Mouse (Mus musculus) spleen, adult 12 weeks (tissue): ENCODE results near the gene Kcnj12.

Source experiments
- DNase-seq: peaks from one replicate; pipeline ENCODE4 v3.0.0; 2022; ENCODE audit warnings: low spot score

Kcnj12 gene

DNA sequence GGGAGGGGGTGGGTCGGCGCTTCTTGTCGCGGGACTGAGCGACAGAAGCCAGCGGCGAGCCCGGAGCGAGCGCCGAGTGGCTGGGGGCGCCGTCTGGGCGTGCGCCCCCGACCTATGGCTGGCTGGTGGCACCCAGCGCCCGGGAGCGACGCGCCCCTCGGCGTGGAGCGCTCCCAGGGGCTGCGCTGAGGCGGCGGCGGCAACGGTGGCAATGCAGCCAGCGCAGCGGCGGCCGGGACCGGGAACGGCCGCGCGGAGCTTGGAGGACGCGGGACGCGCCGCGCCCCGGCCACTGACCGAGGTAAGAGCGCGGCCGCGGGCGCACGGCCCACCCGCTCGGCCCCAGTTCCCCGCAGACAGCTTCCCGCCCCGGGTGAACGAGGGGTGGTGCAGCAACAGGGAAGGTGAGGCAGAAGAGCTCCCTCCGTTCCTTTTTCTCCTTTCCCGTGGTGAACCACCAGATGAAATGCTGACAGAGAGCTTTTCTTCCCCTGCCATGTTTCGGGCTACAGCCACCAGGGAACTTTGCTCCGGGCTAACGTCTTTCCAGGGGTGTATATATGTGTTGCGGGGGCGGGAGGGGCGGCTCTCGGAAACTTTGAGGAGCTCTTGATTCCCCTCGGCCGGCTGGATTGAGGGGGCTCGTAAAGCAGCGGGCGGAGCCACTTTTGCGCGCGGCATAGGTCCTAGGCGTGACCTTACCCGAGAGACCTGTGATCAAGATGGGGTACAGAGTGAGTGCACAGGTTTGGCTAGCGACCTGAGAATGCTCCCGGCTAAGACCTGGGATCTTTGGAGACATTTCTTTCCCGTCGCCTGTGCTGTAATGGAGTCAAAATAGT is at the start of gene Kcnj12:
Gene Kcnj12 (plus strand): TSS at position 15 of the 842 bp plus-strand sequence.
- no peak for DNase-seq

DNA sequence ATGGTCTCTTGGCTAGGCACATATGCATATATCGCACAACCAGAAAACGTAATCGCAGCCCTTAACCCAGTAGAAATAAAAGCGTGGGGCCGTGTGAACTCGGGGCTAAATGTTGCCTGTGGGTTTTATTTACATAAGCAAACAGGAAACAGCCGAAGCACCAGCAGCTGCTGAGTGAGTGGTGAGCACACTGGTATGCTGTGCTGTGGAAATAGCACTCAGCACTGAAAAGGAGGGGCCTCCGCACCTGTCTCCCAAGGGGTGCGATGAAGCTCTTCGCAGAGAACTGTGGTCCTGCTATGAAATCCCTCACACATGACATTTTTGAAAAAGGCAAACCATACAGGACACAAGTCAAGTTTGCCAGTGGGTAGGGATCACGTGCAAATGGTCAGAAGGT is 47.3 kb upstream of the Kcnj12 start:
- no peak for DNase-seq

DNA sequence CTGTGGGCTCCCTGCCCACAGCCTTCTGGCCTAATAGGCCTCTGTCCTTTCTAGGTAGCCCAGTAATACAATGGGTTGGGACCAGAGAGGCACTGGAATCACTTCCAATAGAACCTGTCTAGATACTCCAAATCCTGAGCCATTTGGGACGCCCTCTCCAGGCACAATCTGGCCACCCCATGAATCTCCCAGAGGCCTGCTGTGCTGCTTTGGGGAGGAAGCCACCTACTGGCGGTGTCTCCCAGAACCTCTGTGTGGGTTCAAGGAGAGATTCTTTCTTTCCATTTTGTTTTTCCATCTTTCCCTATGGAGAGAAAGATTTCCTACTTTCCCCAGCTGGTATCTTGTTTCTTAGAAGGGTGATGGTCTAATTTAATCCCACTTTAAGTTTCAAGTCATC is 46.1 kb upstream of the Kcnj12 start:
- no peak for DNase-seq

DNA sequence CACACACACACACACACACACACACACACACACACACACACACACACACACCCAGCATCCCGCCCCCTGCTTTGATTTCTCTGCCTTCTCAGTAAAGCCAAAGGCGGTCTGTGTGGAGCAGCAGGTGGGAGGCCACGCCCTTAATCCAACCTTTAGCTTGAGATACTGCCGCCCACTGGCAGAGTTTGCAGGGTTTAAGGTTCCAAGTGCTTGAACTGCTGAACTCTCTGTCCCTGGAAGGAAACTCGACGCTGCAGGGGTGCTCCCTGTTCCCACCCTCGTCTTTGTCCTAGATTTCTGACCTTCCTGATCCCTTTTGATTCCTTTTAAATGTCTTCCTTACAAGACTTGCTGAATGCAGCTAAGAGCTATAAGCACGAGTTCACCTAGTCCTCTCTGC is 45.6 kb upstream of the Kcnj12 start:
- no peak for DNase-seq

DNA sequence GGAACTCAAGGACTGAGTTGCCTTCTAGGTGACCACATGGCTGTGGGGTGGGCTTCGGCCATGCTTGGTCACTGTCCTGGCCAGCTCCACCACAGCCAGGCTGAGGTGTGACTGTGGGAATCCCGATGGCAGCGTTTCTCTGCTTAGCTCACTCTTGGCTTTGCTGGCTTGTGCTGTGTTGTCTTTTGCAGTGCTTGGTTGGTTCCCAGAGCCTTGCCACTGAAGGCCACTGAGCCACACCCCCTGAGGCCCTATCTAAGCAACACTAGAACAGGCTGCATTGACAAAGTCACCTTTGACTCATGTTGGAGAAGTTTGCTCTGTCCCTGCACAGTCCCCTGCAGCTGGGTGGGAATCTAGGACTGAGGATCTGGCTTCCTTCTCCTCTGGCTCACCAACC is 45.2 kb upstream of the Kcnj12 start:
- DNase-seq, result no peak

DNA sequence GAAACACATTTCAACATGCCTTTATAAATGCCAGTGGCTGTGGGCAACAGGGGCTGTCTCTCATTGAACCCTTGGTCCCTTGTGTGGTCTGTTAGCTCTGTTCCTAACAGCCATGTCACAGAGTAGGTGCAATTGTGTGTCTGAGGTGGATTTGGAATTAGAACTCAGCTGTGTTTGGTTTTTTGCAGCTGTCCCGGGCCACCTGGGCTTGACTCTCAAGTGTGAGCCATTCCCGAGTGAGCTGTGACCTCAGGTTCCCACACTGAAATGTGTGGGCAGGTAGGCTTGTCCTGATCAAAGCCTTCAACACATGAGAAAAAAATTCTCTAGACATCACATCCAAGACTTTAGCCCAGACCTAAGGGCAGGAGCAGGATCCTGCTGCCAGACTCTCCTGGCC is 43.7 kb upstream of the Kcnj12 start:
- DNase-seq, result no peak

DNA sequence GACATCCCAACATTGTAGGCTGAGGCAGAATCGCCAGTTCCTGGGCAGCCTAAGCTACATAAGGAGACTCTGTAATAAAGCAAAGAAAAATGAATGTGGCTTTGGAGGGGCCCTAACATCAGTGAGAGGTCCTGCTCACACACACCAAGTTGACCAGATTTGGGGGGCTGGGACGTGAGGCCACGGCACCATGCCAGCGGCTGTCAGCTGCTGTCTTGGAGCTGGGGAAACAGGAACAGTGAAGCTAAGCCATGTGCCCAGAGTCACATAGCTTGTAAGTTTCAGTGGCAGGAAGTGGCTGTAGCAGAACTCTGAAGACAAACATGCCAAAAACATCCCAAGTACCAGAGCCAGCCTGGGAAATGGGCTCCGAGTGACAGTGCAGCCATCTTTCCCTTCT is 42.6 kb upstream of the Kcnj12 start:
- DNase-seq, result no peak

DNA sequence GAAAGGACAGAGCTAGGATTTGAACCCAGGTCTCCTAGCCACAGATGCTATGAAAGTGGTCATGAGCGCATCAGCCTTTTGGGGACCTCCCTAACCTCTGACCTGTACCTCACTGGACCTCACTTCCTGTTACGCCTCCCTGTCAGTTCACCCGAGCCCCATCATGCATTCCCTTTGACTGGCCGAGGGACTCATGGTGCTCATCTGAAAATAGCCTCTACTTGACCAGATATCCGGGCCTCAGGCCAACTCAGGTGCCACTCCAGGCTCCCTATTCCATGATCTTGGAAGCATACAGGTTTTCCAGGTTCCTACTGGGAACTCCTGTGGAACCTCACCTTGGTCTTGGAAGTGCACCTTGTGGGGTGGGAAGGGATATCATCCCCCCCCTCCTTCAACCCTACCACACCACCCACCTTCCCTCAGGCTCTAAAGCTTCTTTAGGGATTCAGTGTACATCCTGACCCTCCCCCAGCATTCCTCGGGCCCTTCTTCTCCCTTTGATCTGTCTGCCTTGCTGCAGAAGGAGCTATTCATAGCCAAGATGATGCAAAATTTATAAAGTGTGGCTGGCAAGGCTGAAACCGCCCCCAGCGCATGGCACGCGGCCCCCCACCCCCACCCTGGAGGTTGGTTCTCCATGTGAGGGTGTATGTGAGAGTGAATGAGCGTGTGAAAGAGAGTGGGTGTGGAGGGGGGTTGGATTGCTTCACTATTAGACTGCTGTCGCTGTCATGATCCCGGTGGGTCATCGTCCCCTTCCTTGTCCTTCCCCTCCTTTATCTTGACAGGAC is 40.5 kb upstream of the Kcnj12 start:
- DNase-seq, result no peak

DNA sequence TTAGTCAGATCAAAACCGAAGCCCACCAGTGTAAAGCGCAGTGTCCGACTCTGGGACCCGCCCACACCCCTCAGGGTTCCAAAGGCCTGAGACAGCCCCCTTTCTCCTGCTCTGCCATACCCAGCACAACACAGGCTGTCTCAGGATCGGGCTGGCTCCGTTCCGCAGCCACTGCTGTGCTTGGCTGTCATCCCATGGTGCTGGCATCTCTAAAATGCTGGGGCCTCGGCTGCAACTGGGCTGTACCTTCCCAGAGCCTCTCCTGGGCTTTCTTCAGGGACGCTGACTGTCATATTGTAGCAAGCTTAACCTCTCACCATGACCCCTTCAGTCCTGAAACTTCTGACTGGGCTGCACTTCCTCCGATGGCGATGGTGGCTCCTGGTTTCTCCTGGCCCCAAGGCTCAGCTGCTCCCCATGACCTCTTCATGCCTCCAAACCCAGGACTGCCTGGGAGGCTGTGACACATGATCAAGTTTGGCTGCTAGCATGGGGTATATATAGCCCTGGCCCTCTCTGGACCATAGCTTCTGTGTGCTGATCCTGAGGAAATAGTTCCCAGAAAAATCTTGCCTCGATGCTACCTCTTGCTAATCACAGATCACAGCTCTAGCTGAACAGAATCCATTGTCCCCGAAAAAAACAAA is 37.3 kb upstream of the Kcnj12 start:
- DNase-seq, result no peak

DNA sequence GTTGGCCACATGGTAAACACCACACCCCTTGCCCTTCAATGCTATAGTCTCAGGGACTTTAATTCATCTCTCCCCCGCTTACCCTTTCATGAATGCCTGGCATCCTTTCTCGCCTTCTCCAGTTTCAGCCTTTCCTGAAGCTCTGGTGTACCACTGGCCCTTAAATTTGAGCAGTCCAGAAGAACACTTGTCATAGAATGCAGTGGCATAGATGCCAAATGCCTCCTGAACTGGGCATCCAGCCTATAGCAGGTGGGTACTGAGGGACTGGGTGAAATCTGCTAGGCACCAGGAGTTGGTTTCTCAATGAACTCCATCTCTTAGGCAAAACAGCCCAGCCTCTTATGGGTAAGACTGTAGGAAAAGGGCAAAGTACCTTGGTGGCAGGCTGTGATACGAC is 31.9 kb upstream of the Kcnj12 start:
- no peak for DNase-seq

DNA sequence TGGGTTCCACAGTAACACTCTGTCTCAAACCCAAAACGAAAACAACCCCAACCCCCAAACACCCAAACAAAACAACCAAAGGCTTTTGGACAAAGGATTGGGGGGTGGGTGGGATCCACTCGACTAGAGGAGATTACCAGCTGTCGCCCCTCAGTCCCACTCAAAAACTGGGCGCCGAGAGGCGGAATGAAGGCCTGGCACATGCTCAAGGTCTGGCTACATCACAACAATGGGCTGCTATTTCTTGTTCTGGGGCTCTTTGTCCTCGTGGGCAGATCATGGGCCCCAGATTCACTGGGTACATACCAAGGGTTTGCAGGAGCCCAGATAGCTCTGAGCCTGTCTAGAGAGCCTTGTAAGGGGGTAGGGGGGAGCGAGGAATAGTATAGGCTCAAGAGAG is 19.6 kb upstream of the Kcnj12 start:
- DNase-seq, result no peak

DNA sequence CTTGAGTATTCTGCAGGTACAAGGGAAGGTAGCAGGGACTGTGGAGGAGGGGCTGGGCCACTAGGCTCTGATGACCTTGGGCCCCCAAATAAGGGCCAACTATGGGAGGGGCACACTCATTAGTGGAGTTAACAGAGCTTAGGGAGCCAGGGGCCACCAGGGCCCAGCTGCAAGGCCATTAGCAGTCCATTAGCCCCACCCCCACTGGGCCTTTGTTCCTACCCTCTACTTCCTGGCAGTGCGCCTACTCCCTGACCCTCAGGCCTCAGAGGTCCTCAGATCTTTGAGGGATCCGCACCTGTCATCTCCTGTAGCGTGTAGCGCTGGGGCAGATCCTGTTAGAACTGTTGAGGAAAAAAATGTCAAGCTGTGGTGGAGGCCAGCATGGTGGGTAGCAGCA is 18.3 kb upstream of the Kcnj12 start:
- no peak for DNase-seq

DNA sequence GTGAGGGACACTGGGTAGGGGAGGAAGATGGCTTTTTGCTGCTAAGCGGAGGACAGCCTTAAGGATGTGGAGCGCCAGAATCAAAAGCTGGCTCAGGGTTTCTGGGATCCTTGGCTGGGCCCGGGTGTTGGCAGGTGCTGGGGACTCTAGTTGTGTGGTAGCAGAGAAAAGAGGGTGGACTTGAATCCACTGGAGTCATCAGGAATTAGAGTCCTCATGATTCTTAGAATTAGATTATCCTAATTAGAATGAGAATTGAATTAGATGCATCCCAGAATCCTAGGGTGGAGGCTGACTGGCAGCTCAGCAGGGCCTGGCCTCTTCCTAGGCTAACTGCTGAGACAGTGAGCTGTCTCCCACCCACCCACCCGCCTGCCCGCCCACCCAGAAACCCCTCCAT is 17.6 kb upstream of the Kcnj12 start:
- DNase-seq, result no peak

DNA sequence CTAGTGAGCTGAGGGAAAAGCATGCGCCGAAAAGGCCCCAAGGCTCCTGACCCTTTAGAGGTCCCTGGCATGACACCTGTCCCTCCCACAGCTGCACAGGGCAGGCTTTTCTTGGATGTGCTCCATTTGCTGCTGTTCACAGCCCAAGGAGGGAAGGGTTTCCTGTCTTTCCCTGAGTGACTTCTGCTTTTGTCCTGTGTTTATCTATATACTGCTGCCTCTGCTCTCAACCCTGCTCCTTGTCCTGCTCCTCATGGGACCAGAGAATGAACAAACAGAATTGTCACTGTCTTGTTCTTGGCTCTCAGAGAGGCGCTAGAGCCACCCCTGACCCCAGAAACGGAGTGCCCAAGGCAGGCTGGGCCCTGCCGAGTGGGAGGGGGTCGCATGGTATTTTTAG is 17.0 kb upstream of the Kcnj12 start:
- no peak for DNase-seq

DNA sequence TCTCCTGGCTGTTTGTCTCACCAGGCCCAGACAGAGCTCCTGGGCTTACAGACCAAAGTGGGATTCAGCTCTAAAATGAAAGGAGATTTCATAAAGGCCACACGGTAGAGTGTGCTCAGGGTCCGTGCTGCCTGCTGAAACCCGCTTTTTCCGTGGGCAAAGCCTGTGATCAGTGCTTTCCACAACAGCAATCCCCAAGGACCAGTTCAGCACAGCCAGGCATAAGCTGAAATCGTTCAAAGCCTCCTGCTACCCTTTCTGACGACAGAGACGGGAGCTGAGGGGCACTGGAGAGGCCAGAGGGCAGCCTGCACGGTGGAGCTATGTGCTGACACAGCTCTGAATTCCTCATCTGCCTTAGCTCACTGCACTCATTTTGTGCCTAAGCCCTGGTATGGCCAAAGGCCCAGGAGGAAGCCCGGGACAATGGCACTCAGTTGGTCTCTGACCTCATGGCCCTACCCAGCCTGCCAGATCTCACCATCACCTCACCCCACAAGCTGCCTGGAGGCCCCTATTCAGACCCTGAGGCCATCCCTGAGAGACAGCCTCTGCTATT is 10.5 kb upstream of the Kcnj12 start:
- no peak for DNase-seq

DNA sequence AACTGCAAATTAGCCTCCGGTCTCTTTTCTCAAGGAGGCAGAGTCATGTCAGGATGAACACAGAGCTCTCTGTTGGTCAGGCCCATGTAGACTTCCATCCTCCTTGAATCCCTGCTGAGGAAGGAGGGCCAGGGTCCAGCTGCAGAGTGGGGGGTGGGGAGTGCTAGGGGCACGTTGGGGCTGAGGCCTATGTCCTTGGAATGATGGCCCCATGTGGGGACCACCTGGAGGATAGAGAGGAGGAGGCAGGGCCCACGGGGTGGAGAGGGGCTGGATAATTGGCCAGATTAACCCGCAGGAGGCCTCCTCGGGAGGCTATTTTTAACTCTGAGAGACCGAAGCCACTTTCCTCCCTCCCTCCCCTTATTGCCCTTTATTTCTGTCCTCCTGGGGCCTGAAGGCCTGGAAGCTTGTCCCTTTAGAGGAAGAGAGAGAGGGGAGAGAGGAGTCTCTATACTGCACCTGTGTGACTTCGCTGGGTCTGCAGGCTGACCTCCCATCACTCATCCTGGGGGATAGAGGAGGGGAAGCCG is 5.4 kb upstream of the Kcnj12 start:
- DNase-seq, result no peak

DNA sequence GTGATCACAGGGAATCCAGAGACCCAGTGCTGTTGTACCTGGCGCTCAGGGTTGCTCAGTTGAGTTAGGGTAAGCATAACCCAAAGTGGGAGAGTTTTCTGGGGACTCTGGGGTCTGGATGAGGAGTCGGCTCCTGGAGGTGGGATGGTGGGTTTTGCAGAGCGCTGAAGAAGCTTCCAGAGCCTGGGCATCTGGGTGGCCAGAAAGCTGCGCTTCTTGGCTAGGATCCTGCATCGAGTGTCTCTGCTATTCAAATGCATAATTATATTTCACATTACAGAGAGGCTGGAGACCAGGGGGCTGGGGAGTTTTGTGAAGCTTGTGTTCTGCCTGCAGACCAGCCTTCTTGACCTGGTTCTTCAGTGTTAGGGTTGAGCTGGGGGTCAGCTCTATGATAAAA is 1.2 kb upstream of the Kcnj12 start:
- DNase-seq, result no peak

DNA sequence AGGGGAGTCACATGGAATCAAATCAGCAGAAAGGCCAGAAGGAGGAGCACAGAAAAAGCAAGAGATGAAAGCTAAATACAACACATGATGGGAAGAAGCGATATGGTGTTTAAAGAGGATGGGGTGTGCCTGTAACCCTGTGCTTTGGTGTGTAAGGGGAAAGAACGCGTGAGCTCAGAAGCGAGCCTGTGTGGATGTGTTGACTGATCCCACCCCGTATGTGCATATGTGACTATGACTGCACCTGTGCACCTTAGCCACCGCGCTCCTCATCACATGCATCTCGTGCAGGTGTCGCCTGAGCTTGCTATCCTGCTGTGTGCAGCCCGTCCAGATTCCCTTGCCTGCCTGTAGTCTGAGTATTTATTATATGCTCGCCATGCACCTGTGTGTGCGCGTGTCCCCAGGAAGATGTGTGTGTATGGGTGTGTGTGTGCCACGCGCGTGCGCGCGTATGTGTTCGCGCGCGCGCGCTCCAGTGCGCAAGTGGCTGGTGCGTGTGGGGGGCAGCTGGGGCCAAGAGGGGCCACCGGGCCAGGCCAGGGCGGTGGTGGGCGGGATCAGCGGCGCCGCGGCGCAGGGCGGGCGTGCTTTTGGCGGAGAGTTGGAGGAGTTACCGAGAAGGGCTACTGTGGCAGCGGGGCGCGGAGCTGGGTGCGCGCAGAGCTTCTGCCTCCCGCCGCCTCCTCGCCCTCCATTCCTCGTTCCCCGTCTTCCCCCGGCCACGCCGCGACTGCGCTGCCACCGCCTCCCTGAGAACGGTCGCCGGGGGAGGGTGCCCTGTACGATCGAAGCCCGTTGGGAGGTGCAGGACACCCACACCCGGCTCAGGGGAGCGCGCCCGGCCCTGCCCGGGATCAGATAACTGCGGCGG is 451 bp upstream of the Kcnj12 start:
- DNase-seq, result no peak

DNA sequence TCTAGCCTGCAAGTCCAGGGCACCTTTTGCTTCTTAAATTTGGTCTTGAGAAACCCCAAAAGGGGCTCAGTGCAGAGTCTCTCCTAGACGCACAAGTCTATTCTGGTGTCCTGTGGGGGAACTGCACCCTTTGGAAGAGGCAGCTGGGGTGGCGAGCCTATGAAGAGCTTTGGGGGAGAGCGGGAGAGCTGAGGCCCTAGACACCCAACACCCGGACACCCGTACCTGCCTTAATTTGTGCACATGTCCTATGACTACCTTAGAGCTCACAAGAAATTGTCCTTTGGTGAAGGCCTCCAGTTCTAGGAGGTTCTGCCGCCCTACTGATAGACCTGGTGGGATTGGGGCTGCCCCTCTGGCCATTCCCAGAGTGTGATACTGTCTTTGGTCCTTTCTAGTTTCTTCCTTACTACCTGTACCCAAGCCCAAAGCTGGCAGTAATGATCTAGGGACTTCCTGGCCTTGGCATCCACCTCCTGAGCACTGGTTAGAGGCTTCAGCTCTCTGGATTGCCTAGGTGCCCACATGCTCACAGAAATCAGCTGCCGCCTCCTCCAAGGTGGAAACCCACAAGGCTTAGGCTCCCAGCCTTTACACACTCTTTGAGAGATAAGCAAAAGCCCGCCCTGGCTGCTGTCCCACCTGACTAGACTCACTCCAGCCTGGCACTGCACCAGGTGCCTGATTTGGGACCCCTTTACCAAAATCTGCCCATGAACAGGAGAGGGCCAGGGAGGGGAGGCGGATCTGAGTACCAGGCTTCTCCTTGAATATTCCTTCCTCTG is 1.2 kb downstream of the Kcnj12 start:
- no peak for DNase-seq

DNA sequence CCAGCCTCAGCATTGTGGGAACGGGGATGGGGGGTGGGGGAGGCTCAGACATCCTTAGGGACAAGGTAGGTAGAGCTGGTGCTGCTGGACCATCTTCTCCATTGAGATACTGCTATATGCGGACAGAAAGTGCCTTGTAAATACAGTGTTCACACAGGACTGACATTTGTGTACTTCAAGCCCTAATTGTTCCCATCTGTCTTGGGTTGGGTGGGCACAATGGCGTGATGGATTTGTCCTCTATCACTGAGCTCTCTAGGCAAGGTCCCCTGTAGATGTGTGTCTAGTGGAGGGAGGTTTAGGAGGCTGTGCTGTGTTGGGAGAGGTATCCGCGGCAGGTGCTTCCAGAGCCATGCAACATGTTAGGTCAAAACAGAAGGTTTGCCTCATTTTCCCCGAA is 2.0 kb downstream of the Kcnj12 start:
- DNase-seq, result no peak

DNA sequence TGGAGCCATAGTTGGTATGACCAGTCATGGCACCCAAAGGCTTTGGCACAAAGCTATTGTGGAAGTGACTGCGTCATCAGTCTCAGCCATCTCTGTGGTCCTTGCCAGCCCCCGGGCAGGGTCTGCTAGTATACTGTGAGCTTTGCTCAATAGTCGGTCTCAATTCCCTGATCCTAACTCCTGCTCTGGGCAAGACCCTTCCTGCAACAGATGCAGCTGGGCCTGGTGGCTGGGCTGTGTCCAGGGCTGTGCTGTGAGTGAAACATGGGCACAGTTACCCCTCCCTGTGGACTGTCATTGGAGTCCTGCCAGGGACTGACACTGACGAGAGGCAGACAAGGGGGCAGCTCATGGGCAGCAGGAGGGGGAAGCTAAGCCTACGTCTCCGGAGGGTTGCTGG is 2.6 kb downstream of the Kcnj12 start:
- DNase-seq, result no peak
